Mouse (Mus musculus) midbrain, embryonic 10.5 days (tissue): ENCODE measurements around the gene Ptgfr. TPM values are rescaled to one million over a fixed set of nuclear protein-coding genes. Genes with fewer than 3 reads are reported as not detected.

Experiments used
- DNase-seq: peaks from one replicate; pipeline ENCODE4 v3.0.0-alpha.2; 2017; ENCODE audit warnings: low spot score
- H3K27ac ChIP-seq: fragments of 300-500 bp; sonication (generic); replicated peaks from 2 replicates; pipeline ENCODE4 v1.5.1; 2016; ENCODE audit warnings: mild to moderate bottlenecking
- H3K27me3 ChIP-seq: fragments of 300-500 bp; sonication (generic); 2 replicates; pipeline ENCODE4 v1.6.1; 2016; ENCODE audit warnings: low read depth, mild to moderate bottlenecking; ENCODE audit not compliant: poor library complexity, severe bottlenecking
- H3K36me3 ChIP-seq: fragments of 300-500 bp; sonication (generic); 2 replicates; pipeline ENCODE4 v1.6.1; 2016; ENCODE audit warnings: mild to moderate bottlenecking, moderate library complexity
- H3K4me1 ChIP-seq: fragments of 300-500 bp; sonication (generic); 2 replicates; pipeline ENCODE4 v1.6.1; 2016
- H3K4me3 ChIP-seq: fragments of 300-500 bp; sonication (generic); 2 replicates; pipeline ENCODE4 v1.5.1; 2016; ENCODE audit warnings: mild to moderate bottlenecking, moderate library complexity
- H3K9me3 ChIP-seq: fragments of 300-500 bp; sonication (generic); replicated peaks from 2 replicates; pipeline ENCODE4 v1.6.1; 2016; ENCODE audit warnings: mild to moderate bottlenecking
- WGBS: fragments of 180-500 bp; shearing (Covaris S2); methylation state at CpG from one replicate; pipeline ENCODE4 v1.1.7; 2016; 5-methylcytosine and 5-hydroxymethylcytosine counted together
- polyA plus RNA-seq: library from polyadenylated mRNA; unstranded; fragments of >200 nt; fragmentation: Nextera tagmentation; extraction: Ambion mirVana; gene quantifications from 2 replicates; pipeline ENCODE4 v1.2.1, GENCODE M21; 2016

The Ptgfr gene
- polyA plus RNA-seq, 1 experiment from 2014 or later = 1.9 TPM

DNA sequence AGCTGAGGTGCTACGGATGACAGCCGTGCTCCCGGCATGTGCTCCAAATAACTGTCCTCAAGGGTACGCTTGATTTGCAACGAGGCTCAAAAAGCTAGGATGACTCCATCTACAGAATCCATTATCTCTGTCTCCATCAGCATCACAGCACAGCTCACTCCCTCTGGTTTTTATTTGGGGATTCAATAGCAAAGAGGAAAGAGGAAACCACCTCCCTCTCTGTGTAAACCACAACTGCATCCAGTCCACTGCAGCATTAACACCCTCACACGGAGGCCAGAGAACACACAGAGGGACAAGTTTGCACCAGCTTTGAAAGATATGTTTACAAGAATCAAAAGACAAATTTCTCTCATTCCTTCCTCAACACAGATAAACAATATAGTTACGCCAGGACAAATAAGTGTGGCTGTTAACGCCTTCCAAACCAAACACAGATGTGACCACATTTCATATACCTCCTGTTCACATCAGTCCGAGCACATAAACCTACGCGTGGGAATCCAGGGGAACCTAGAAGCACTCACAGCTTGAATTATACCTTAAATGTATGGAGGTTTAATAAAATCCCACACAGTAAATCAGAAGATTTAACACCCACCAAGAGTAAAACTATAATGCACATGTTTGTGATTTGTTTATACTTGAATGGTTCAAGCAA lies 9.3 kb downstream of the Ptgfr start:
- Histone ChIP-seq H3K36me3 (no peaks in the 10 kb centered on the region), H3K27me3 (no peaks in the 10 kb centered on the region), H3K9me3 (no peaks in the 10 kb centered on the region), H3K27ac (no peak overlapping the region), H3K4me3 (no peak overlapping the region), H3K4me1 (no peaks in the 10 kb centered on the region)
- WGBS = 84% methylated on average over 11 of the region's 11 CpGs
- DNase-seq = no peak

DNA sequence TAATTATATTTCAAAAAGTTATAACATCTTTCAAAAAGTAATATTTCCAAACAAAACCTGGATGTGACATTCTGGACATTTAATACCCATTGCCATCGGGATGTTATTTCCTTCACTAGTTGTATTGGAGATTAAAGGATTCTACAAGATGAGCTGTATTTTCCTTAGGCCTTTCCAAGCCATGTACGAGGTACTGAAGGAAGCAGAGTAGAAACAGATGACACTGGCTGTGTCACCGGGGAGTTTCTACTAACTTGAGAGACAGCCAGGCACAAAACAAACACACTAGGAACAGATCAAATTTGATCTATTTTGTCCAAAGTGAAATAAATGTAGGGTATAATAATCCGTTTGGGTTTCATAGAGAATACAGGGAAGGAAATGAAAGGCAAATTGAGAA lies 17.6 kb downstream of the Ptgfr start:
- H3K27me3 ChIP-seq = no peaks in the 10 kb centered on the region
- WGBS = 84% methylated on average over 4 of the region's 4 CpGs
- H3K36me3 ChIP-seq = no peaks in the 10 kb centered on the region
- no peak overlapping the region for H3K27ac ChIP-seq
- DNase-seq = no peak
- no peak overlapping the region for H3K4me3 ChIP-seq
- H3K9me3 ChIP-seq = no peaks in the 10 kb centered on the region
- no peaks in the 10 kb centered on the region; the same call in 1 of the 2 replicates for H3K4me1 ChIP-seq

DNA sequence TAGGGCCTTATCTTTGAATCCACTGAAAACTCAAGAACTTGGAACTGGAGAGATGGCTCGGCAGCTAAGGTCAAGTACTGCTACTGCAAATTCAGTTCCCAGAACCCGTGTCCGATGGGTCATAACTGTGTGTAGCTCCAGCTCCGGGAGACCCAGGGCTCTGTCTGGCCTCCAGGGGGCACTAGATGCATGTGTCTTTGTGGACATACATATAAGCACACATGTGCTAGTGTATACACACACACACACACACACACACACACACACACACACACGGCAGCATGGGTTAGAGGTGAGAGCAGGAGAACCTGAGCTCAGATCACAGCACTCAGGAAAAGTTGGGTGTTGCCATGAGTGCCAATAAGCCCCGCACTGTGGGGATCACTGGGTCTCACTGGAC lies 19.2 kb downstream of the Ptgfr start:
- Histone ChIP-seq H3K4me3 (no peak overlapping the region), H3K4me1 (no peaks in the 10 kb centered on the region; the same call in 1 of the 2 replicates), H3K36me3 (no peaks in the 10 kb centered on the region), H3K27me3 (no peaks in the 10 kb centered on the region), H3K9me3 (no peaks in the 10 kb centered on the region), H3K27ac (no peak overlapping the region)
- DNase-seq = peak; percentile 34
- WGBS = 83% methylated on average over 6 of the region's 6 CpGs

DNA sequence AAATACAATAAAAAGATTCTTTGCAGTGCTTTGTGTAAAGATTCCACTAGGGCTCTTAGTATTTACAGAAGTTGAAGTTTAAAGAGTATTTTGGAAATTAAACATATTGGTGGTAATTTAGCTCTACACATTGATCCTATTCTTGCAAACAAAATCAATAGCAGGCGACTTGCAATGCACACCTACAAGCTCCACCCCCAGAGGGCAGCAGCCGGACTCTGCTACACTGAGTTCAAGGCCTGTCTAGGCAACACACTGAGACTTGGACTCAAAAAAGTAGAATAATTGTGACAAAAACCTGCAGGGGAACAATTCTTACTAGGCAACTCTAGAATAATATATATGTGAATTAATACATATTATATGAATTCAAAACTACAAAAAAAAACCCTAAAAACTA lies 28.8 kb downstream of the Ptgfr start:
- 66% methylated on average over 2 of the region's 2 CpGs for WGBS
- H3K4me3 ChIP-seq = no peak overlapping the region

DNA sequence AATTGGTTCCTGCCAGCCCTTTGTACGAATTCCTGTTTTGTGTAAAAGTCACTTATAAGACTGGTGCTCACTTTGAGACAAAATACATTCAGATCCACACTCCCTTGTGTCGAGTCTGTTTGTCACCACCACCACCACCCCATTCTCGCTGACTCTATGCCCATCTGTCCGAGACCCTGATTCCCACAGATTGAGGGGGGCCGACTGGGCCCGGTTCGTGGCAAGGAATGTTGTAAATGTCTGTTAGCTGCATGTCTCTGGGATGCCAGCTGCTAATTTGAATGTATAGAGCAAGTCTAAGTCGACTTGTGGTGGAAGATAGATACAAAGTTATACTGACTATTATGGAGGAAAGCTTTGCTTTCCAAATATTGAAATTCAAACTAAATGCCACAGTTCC lies 48.8 kb downstream of the Ptgfr start:
- Histone ChIP-seq H3K4me1 (no peaks in the 10 kb centered on the region), H3K27ac (no peak overlapping the region), H3K36me3 (no peaks in the 10 kb centered on the region), H3K4me3 (no peak overlapping the region), H3K9me3 (no peaks in the 10 kb centered on the region), H3K27me3 (no peaks in the 10 kb centered on the region)
- DNase-seq = no peak
- 87% methylated on average over 8 of the region's 8 CpGs for WGBS

More for the DNA sequence above, 28.8 kb downstream of the Ptgfr start:
- no peaks in the 10 kb centered on the region for H3K36me3 ChIP-seq
- no peak overlapping the region for H3K27ac ChIP-seq
- H3K9me3 ChIP-seq = no peaks in the 10 kb centered on the region
- no peaks in the 10 kb centered on the region for H3K4me1 ChIP-seq
- DNase-seq = no peak
- no peaks in the 10 kb centered on the region for H3K27me3 ChIP-seq

DNA sequence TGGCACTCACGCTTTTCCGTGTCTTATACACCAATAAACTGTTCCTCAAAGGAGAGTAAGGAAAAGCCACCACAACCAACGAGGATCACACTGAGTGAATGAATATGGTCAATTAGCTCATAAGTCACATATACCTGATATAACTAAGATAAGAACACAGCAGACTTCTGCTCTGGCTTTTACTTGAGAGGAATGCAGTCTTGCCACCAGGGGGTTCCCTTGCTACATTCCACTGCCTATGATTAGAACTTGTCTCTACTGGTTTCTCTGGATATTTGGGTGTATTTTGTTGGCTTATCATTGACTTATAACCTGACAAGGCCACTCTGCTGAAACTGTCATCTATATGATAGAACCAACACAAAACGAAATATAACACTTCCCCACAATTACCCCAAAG lies 62.3 kb downstream of the Ptgfr start:
- no peaks in the 10 kb centered on the region for H3K27me3 ChIP-seq
- H3K36me3 ChIP-seq = no peaks in the 10 kb centered on the region
- DNase-seq = no peak
- no peak overlapping the region for H3K27ac ChIP-seq
- no peaks in the 10 kb centered on the region for H3K4me1 ChIP-seq
- no peaks in the 10 kb centered on the region for H3K9me3 ChIP-seq
- WGBS = 71% methylated on average over 4 of the region's 4 CpGs
- no peak overlapping the region for H3K4me3 ChIP-seq

DNA sequence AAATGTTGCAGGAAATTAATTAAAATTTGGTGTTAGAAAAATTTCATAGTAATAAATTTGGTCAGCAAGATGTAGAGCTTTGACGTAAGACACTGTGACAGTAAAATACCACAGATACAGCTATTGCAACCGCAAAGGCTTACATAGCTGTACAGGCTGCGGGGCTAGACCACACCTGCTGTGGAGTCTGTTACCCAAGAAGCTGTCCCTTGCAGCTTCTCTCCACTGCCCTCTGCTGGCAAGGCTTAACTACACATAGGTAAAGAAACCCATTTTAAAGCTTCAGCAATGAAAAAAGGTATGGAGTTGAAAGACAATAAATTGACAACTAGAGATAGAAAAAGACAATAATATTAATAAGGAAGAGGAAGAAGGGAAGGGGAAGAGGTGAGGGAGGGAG lies 66.4 kb downstream of the Ptgfr start:
- Histone ChIP-seq H3K9me3 (no peaks in the 10 kb centered on the region), H3K27me3 (no peaks in the 10 kb centered on the region), H3K4me3 (no peak overlapping the region), H3K36me3 (no peaks in the 10 kb centered on the region), H3K4me1 (no peaks in the 10 kb centered on the region), H3K27ac (no peak overlapping the region)
- peak; percentile 16 for DNase-seq
- 73% methylated on average over 3 of the region's 3 CpGs for WGBS

DNA sequence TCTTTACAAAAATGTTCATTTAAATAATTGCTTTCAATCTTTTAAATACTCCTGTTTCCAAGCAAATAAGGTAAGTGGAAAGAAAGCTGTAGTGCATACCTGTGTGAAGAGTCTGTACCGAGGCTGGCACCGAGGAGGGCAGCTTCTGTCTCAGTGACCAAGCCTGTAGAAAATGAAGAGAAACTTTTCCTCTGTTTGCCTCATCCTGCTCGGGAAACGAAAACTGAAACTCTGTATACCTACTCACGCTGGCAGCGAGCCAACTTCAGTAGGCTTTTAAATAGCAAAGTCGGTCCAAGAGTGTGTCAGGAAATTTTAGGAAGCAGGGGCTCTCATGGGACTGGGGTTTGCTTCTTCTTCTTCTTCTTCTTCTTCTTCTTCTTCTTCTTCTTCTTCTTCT lies 87.7 kb downstream of the Ptgfr start, which contains the start of gene Ifi44:
Ifi44 (minus strand) TSS at position 224 of the 400 bp plus-strand sequence.
- 88% methylated on average over 7 of the region's 7 CpGs for WGBS
- Histone ChIP-seq H3K4me3 (no peak within 1 kb of the TSS), H3K27me3 (no peaks in the 10 kb centered on the region), H3K27ac (no peak within 1 kb of the TSS), H3K9me3 (no peaks in the 10 kb centered on the region), H3K36me3 (no peaks in the 10 kb centered on the region), H3K4me1 (no peaks in the 10 kb centered on the region)
- DNase-seq = no peak

DNA sequence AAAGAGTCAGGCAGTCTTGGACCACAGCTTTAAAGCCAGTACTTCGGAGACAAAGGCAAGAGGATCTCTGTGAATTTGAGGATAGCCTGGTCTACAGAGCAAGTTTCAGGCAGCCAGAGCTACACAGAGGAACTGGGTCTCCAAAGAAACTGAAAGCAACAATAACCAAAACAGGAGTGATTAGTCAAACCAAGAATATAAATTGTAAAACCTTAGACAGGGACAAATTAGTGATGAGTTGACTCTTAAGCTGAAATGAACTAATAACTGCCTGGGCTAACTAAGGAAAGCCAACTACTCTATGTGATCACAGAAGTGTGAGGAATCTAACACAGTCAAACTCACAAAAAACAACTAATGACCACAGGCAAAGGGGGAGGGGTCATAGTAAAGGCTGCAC lies 88.9 kb downstream of the Ptgfr start:
- Histone ChIP-seq H3K27ac (no peak overlapping the region), H3K27me3 (no peaks in the 10 kb centered on the region), H3K4me1 (no peaks in the 10 kb centered on the region), H3K9me3 (no peaks in the 10 kb centered on the region), H3K36me3 (no peaks in the 10 kb centered on the region), H3K4me3 (no peak overlapping the region)
- DNase-seq = no peak
- 88% methylated on average over 1 of the region's 1 CpGs for WGBS

Other genes starting within 250 kb of the Ptgfr start
- 0.27 TPM in 1 of 2 replicates, not detected in the other for gene Ifi44, start 87.7 kb downstream of the Ptgfr start, polyA plus RNA-seq
- not detected in 2 replicates for gene Ifi44l, start 74.7 kb downstream of the Ptgfr start, polyA plus RNA-seq